Mouse (Mus musculus) myocyte (in vitro differentiated cells): ENCODE results near the gene Prr18.

Experiments used
- MYOG ChIP-seq, 3 experiments: IDR thresholded peaks; one replicate each; pipeline ENCODE4 v1.6.1; 2011; ENCODE audit warnings: control low read depth in 2 of 3, low read depth in 2 of 3, mild to moderate bottlenecking in 2 of 3; ENCODE audit not compliant: insufficient read length in 2 of 3, control insufficient read depth in 1 of 3, insufficient read depth in 1 of 3
- POLR2A ChIP-seq: IDR thresholded peaks from one replicate; pipeline ENCODE4 v1.6.1; 2011; ENCODE audit warnings: low read depth, mild to moderate bottlenecking, control low read depth, moderate library complexity; ENCODE audit not compliant: insufficient read length

DNA sequence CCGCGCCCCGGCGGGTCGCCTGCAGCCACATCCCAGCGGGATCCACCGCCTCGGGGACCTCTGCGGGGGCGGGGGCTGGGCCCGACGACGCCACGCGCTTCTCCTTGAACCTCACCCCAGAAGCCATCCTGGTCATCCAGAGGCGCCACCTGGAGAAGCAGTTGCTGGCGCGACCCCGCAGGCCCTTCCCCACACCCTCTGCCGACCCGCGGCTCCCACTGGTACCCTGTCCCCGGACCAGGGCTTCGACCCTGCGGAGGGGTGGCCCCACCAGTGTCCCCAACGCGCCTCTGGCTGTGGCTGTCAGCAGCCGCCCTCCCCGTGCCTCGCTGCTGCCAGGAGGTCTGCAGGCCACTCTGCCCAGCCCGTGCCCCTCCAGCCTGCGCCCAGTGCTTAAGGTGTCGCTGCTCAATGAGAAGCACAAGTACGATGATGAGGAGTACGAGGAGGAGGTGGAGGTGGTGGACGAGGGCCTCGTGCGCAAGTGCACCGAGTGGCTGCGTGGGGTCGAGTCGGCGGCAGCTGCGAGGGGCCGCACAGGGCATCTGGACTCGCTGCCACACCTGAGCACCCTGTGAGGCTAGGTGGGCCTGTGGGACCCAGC is 4.2 kb downstream of the Prr18 start:
- TF ChIP-seq MYOG (IDR thresholded peaks at IDR 0.05; ENCODE audit: control insufficient read depth in 1 of 3, insufficient read depth in 1 of 3, insufficient read length in 2 of 3, low read depth in 2 of 3), result no peak
- TF ChIP-seq POLR2A, result no peak
